Mouse (Mus musculus) erythroblast, embryonic 14.5 days (primary cell): ENCODE results near the gene Ipo11.

Experiments used
- GATA1 ChIP-seq: IDR thresholded peaks from 2 replicates; pipeline ENCODE4 v1.6.1; 2012; ENCODE audit warnings: low read length, inconsistent platforms, mixed read lengths
- TAL1 ChIP-seq: IDR thresholded peaks from 3 replicates; pipeline ENCODE4 v1.6.1; 2012; ENCODE audit warnings: low read length, inconsistent platforms, mixed read lengths

GRCm38 (mm10) chr13:106810156-106810555, 126.6 kb downstream of the Ipo11 start:
- TF ChIP-seq GATA1 = no peak
- TF ChIP-seq TAL1 = no peak
